Mouse (Mus musculus) small intestine, adult 2 months (tissue): ENCODE measurements around the gene Myom1.

Experiments
- CTCF ChIP-seq: fragments of 200-500 bp; IDR thresholded peaks from 2 replicates; pipeline ENCODE4 v1.5.1; 2012; ENCODE audit warnings: low read depth, mild to moderate bottlenecking, control low read depth, inconsistent platforms, low read length, moderate library complexity, mixed read lengths; ENCODE audit not compliant: insufficient replicate concordance, insufficient read length; ENCODE audit errors: extremely low read depth
- POLR2A ChIP-seq: fragments of 200-500 bp; IDR thresholded peaks from 2 replicates; pipeline ENCODE4 v1.6.1; 2012; ENCODE audit warnings: low read depth, mild to moderate bottlenecking, control low read depth, inconsistent platforms, low read length, moderate library complexity

- TF ChIP-seq CTCF: no peak
- TF ChIP-seq POLR2A: no peak
These were observed 44.4 kb downstream of the Myom1 start for GRCm38 (mm10) chr17:71046856-71047255.
